In the genomic region with DNA sequence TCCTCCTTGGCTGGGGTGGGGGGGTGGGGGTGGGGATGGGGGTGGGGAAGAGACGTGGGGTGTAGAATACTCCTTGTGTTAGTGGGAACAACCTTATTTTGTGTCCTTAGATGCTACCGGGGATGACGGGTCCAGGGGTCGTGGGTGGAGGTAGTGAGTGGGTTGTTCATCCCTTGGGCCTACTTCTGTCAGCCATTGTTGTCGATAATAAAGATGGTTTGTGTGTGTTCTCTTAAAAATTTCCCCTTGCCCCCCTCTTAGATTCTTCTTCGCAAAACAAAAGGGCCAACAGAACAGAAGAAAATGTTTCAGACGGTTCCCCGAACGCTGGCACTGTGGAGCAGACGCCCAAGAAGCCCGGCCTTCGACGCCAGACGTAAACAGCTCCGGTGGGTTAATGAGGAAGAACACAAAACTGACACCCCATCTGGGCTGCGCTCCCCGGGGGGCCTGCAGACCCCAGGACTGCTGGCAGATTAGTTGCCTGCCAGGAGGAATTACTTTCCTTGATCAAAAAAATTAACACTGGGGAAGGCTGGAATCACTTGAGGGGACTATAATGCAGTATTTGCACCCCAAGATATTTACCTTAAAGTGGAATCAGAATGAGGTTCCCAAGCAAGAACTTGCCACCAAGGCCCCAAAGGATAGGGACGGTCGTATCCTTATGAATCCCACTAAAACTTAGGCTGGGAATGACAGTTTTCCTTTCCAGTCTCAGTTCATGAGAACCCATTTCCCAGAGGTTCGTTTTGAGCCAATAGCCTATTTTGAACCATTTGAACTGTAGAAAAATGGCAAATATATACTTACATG, we compare ENCODE assay signal across 7 mouse cellular contexts. TPM values are rescaled to one million over a fixed set of nuclear protein-coding genes. Genes with fewer than 3 reads are reported as not detected.
DNase-seq lines count a peak whose midpoint lies in the region; ATAC-seq and TF ChIP-seq lines count a peak whose summit lies in the region.

No protein-coding gene starts in this region.

- 5% methylated on average over 20 of the region's 20 CpGs for WGBS in forebrain, postnatal 0 days
- 9% methylated on average over 20 of the region's 20 CpGs for WGBS in liver, embryonic 15.5 days (ENCODE audit: insufficient replicate concordance)

- peak overlapping the region; percentile 64 for H3K27ac ChIP-seq in forebrain, postnatal 0 days (ENCODE audit: low read depth, low read length)
- peak overlapping the region; percentile 98 for H3K27ac ChIP-seq in liver, embryonic 15.5 days (replicated peaks)

- H3K4me2 ChIP-seq in forebrain, postnatal 0 days (ENCODE audit: low read depth), result peak overlapping the region; percentile 81
- peak overlapping the region; percentile 99 for H3K4me2 ChIP-seq in liver, embryonic 15.5 days

- no peaks in the 10 kb centered on the region for H3K9me3 ChIP-seq in megakaryocyte, embryonic 14.5 days
- H3K9me3 ChIP-seq in forebrain, postnatal 0 days (ENCODE audit: low read length), result no peaks in the 10 kb centered on the region
- H3K9me3 ChIP-seq in liver, embryonic 15.5 days (replicated peaks), result no peaks in the 10 kb centered on the region

- peaks cover 44% of the 10 kb centered on the region for H3K4me1 ChIP-seq in megakaryocyte, embryonic 14.5 days
- H3K4me1 ChIP-seq in forebrain, postnatal 0 days (ENCODE audit: insufficient read depth), result peaks cover 3% of the 10 kb centered on the region; the same call in 1 of the 2 replicates
- peaks cover 53% of the 10 kb centered on the region for H3K4me1 ChIP-seq in liver, embryonic 15.5 days (replicated peaks)

- peak overlapping the region; percentile 96 for H3K4me3 ChIP-seq in megakaryocyte, embryonic 14.5 days (replicated peaks)
- peak overlapping the region; percentile 91 for H3K4me3 ChIP-seq in forebrain, postnatal 0 days (ENCODE audit: low read depth, low read length)
- peak overlapping the region; percentile 82 for H3K4me3 ChIP-seq in liver, embryonic 15.5 days (replicated peaks)

- peak overlapping the region; percentile 78 for H3K9ac ChIP-seq in forebrain, postnatal 0 days
- H3K9ac ChIP-seq in liver, embryonic 15.5 days, result peak overlapping the region; percentile 87

- peaks cover 30% of the 10 kb centered on the region for H3K36me3 ChIP-seq in megakaryocyte, embryonic 14.5 days (replicated peaks; ENCODE audit: low read length)
- no peaks in the 10 kb centered on the region for H3K36me3 ChIP-seq in forebrain, postnatal 0 days (ENCODE audit: insufficient read depth)
- H3K36me3 ChIP-seq in liver, embryonic 15.5 days (replicated peaks), result peaks cover 17% of the 10 kb centered on the region

- H3K27me3 ChIP-seq in megakaryocyte, embryonic 14.5 days (replicated peaks), result no peaks in the 10 kb centered on the region
- H3K27me3 ChIP-seq in forebrain, postnatal 0 days (ENCODE audit: insufficient read depth, low read length), result no peaks in the 10 kb centered on the region
- peaks cover 16% of the 10 kb centered on the region; the same call in 1 of the 2 replicates for H3K27me3 ChIP-seq in liver, embryonic 15.5 days

- no peak for ATAC-seq in megakaryocyte, adult 5-6 weeks (ENCODE audit: poor library complexity, severe bottlenecking)
- ATAC-seq in forebrain, postnatal 0 days, result no peak
- no peak for ATAC-seq in liver, embryonic 15.5 days (ENCODE audit: insufficient read depth)

- TF ChIP-seq CTCF in forebrain, postnatal 0 days (IDR thresholded peaks at IDR 0.05; ENCODE audit: low read depth), result no peak

- peak; percentile 58 for DNase-seq in cerebellum, adult 9-11 months
- DNase-seq in forebrain, postnatal 0 days, result no peak
- no peak for DNase-seq in yolk sac, embryonic 10.5 days (ENCODE audit: low spot score)
- DNase-seq in urinary bladder, postnatal 4 days (ENCODE audit: low spot score in 2 of 2), result no peak

RNA-seq across cellular contexts. Expression of a gene that starts 1.7 kb away (rescaled TPM):
- 15.1 and 19.6 TPM in 2 replicates for polyA plus RNA-seq in megakaryocyte, embryonic 14.5 days (2012; ENCODE audit: insufficient read depth, low replicate concordance)
- total RNA-seq in megakaryocyte, adult 5-6 weeks (2015), result 44.0 and 52.2 TPM in 2 replicates
- total RNA-seq in megakaryocyte, adult 5-6 weeks (2017), result 92.3 and 104 TPM in 2 replicates
- total RNA-seq in forebrain, postnatal 0 days (2014; rRNA removed), result 89.0 and 102 TPM in 2 replicates
- polyA plus RNA-seq in forebrain, postnatal 0 days (2015; fragmentation: Nextera tagmentation; extraction: Ambion mirVana), result 36.0 and 44.0 TPM in 2 replicates
- polyA plus RNA-seq in liver, embryonic 15.5 days (2015; fragmentation: Nextera tagmentation; extraction: Ambion mirVana), result 13.3 and 14.1 TPM in 2 replicates

RNA-seq across cellular contexts. Expression of a gene that starts 23.5 kb away (rescaled TPM):
- polyA plus RNA-seq in megakaryocyte, embryonic 14.5 days (2012; ENCODE audit: insufficient read depth, low replicate concordance), result 0.62 TPM in 1 of 2 replicates, not detected in the other
- total RNA-seq in megakaryocyte, adult 5-6 weeks (2015), result 7.4 and 9.8 TPM in 2 replicates
- 7.7 and 11.0 TPM in 2 replicates for total RNA-seq in megakaryocyte, adult 5-6 weeks (2017)
- total RNA-seq in forebrain, postnatal 0 days (2014; rRNA removed), result 33.2 and 34.5 TPM in 2 replicates
- 38.6 and 42.7 TPM in 2 replicates for polyA plus RNA-seq in forebrain, postnatal 0 days (2015; fragmentation: Nextera tagmentation; extraction: Ambion mirVana)
- polyA plus RNA-seq in liver, embryonic 15.5 days (2015; fragmentation: Nextera tagmentation; extraction: Ambion mirVana), result 5.6 and 5.7 TPM in 2 replicates

RNA-seq across cellular contexts. Expression of a gene that starts 59.6 kb away (rescaled TPM):
- polyA plus RNA-seq in megakaryocyte, embryonic 14.5 days (2012; ENCODE audit: insufficient read depth, low replicate concordance), result 0.92 and 1.1 TPM in 2 replicates
- total RNA-seq in megakaryocyte, adult 5-6 weeks (2015), result 0.21 and 0.89 TPM in 2 replicates
- 0.40 and 0.49 TPM in 2 replicates for total RNA-seq in megakaryocyte, adult 5-6 weeks (2017)
- total RNA-seq in forebrain, postnatal 0 days (2014; rRNA removed), result 8.7 TPM in 2 replicates
- 5.9 and 6.2 TPM in 2 replicates for polyA plus RNA-seq in forebrain, postnatal 0 days (2015; fragmentation: Nextera tagmentation; extraction: Ambion mirVana)
- polyA plus RNA-seq in liver, embryonic 15.5 days (2015; fragmentation: Nextera tagmentation; extraction: Ambion mirVana), result 2.8 TPM in 2 replicates
